Mouse (Mus musculus): ENCODE data around the gene Il19.

Gene Il19

DNA sequence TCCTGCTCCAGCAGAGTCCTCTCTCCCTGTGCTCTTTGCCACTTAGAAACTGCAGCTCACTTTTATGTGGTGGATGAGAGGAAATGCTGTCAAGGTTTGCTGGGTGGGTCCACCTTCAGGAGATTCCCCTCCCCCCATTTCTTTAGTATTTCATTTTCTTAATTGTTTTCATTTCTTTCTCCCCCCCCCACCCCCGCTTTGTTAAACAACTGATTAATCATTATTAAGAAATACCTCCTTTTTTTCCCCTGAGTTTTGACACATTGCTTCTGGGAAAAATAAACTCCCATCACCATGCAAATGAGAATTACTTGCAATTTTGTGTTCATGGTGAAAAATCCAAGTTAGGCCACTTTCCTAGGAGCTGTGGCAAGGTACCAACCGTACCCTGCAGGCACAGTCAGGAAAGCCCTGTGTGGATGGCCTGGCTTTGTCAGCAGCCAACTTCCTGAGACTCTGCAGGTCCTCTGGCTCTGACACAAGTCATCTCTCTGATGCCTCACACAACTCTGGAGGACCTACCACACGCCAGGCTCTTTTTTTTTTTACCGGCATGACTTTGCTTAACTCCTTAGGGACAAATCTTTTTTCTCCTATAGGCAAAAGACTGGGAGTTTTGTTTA lies at the start of gene Il19:
Gene Il19 (minus strand): TSS at position 51 of the 623 bp plus-strand sequence.
- DNase-seq: no peak

DNA sequence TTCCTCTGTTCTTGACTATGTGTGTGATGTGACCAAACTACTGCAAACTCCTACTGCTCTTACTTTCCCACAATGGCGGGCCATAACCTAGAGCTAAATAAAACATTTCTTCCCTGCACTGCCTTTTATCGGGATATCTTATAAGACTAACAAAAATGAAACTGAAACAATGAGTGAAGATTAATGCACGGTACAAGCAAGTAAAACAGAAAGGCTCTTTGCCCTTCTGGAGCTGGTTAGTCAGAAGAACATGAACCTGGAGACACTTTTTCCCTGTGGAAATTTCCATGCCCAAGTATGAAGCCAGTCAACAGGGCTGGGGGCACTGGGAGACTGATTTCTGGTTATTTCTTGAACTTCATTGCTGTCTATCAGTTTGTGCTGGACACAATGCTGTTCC lies 49.4 kb upstream of the Il19 start:
- no peak for DNase-seq

DNA sequence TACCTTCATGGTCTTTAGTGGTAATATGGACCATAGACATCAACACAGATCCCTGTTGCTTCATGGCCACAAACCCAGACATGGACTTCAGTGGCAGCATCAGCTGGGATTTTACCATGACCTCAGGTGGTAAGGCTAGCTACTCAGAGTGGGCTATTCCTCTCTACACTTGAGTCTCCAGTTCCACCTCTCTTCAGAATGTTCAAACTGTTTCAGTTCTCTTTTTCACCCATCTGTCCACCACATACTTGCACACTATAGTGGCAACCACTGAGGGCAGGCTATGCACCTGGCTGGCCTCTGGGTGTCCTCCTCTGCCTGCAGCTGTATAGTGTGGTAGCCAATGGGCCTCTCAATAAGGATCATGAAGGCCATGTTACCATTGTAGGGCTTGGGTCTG lies 47.5 kb upstream of the Il19 start:
- no peak for DNase-seq

DNA sequence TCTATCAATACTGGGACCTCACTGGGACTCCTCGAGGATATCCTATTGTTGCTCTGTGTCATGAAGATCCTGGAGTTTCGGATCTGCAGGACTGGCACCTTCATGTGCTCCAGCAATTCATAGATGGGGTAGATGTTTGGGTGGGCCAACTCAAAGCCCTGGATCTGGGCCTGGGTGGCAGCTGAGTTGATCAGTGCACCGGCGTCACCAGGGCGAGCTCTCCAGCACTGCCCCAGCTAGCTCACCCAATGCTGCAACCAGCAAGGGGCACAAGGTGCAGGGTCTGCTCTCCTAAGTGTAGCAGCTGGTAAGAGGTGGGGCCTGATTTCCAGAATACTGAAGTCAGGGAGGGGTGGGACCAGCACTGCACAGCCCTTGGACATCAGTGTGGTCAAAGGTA lies 47.1 kb upstream of the Il19 start:
- no peak for DNase-seq

DNA sequence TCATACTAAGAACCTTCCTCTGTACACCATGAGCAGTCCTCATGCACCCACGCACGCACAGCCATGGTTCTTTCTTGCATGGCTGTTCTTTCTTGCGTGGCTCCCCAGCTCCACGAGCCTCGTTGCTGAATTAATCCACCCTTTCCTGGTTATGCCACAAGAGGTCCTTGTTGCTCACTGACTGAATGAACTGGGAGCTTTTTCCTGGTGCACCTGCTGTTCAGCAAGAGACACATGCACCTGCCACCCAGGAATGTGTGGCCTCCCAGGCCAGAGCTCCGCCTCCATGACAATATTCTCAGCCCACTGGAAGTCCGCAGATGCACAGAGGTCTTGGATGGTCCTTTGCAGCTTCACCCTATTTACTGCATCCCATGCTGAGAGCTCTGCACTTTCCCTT lies 44.5 kb upstream of the Il19 start:
- DNase-seq: no peak

DNA sequence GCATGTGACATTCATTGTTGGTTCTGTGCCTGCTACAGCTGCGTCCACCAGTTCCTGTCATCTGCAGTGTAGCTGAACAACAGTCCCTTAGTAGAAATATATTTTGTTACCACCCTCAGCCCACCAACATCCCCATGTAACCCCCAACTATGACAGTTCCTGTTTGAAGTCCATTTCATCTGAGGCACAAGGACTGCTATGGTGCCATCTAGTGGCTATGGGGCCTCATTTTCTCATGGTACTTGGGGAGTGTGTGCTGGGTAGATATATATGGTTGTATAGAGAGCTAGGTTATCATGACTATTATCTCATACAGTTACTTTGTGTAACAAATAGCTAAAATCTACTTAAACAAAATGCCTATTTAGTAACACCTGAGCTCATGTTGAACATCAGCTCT lies 39.5 kb upstream of the Il19 start:
- DNase-seq: no peak

DNA sequence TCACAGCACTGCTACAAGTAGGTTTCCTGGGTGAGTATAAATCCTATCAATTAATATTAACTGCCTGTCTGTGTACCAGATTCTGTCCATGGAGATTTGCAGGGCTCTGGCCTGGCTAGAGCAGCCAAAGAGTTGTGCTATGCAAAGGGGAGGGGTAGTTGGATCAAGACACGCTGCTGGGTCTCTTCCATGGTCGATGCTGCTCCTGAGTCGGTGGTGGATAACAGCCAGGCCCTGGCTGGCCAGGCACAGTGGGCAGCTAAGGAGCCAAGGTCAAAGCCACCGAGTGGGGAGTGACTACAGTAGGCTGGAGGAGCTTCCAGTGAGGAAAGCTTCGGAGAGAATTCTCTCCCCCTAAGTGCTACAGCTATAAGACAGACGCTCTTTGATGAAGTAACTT lies 24.0 kb upstream of the Il19 start:
- no peak for DNase-seq

DNA sequence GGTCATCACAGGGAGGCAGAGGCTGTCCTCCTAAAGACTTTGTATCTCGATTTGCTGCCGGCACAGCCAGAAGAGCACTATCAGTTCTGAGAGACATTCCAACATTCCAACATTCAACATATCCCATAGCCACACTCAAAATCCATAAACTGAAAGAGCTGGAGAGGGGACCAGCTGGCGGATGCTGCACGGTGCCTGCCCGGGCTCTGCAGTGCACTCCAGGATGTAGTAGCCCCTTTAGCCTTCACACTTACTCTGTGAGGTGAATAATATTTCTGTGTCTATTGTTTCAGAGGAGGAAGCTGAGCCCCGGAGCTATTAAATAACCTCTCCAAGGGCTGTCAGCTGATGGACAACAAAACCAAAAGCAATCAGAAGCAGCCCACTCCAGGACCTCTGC lies 7.0 kb upstream of the Il19 start:
- DNase-seq: no peak

DNA sequence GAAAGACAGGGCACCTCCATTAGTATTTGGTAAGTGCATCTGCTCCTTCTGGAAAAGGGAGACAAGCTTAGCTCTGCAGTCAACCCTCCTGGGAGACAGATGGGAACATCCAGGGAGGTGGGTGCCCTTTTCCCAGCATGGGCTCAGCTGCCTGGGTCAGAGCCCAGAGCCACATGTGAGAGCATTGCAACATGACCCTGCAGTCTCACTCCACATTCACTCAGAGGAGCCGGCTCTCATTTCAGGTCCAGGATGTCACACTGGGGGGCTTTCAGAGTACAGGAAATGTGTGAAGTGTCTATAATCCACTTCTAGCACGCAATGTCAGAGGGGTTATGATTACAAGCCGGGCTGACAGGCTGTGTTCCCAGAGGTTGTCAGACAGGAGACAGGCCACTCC lies 1.9 kb upstream of the Il19 start:
- no peak for DNase-seq

DNA sequence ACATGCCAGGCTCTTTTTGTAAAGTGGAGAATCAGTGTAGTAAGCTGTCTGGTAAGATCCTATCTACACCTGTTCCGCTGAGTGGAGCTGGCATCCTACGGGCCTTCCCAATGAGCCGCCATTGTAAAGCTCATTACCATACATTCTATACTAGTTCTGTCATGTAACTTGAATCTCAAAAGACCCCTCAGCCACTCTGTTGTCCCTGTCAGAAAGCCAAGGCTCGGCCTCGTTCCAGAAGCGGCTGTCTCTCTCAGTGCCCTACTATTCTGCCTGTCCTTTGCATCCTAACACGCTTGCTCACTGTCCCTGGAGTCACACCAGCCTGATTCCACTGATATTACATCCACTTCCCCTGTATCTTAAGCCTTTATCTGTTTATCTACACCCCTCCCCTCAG lies 1.7 kb downstream of the Il19 start:
- no peak for DNase-seq

DNA sequence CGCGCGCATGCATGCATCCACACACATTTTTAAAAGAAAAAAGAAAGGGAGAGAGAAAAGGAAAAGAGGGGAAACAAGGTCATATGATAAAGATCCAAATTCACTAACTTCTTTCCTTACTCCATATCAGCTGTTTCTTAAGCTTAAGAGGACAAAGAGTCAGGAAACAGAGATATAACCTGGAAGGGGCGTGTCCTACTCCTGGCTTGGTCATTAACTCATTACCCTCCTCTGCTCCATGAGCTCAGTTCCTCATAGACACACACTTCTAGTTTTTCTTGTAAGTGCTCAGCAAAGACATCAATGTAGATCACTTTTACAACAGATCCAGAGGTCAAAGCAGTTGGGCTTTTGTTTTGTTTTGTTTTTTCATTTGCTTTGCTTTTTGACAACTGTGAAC lies 2.7 kb downstream of the Il19 start:
- no peak for DNase-seq

DNA sequence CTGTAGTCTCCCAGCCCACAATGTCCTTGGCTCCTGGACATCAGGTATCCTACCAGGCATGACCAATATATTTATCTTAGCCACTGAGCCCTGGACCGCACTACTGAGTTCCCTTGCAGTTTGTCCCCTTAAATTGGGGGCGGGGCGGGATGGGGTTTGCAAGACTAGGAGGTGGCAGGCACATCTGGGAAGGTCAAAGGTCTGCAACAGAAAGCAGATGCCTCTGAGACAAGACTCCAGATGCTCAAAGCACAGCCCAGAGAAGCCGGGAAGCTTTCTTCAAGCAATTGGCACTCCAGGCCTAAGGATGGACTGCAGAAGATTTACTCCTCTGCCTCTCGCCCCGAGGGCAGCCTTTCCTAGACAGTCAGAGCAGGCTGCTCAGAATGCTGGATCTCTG lies 3.6 kb downstream of the Il19 start:
- no peak for DNase-seq

DNA sequence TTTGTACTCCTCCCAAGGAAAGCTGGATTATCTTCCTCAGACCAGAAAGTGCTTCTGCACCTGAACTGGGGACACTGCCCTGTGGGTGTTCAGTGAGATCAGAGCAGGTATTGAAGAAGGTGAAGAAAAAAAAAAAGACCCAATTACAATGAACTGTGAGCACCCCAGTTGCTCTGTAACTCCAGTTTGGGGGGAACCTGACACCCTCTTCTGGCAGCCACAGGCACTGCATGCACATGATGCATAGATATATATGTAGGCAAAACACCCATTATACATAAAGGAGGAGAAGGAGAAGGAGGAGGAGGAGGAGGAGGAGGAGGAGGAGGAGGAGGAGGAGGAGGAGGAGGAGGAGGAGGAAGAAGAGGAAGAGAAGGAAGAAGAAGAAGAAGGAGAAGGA lies 13.4 kb downstream of the Il19 start:
- no peak for DNase-seq

DNA sequence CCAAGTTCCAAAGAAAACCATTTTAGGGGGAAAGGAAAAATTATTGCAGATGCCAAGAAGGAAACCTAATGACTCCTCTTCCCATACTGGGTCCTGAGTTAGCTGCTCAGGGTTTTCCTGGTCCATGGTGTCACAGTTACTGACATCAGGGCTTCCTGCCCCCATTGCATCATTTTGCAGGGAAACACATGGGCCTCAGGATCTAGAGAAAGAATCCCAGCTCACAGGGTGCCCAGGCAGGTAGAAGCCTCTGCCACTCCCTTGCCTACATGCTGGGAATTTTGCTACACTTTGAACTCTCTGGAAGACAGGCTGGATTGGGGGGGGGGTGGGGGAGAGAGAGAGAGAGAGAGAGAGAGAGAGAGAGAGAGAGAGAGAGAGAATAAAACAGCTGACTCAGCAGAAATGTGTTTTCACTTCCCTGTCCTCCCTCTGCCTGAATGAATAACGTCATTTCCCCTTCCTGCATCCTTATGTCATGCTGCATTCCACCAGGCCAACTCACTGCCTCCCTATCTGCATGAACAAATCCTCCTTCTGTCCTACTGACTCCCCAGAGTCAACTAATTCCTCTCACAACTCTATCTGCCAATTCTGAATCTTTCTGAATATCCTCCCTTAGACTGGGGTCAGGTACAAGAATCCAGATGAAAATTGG lies 21.5 kb downstream of the Il19 start:
- DNase-seq: no peak

DNA sequence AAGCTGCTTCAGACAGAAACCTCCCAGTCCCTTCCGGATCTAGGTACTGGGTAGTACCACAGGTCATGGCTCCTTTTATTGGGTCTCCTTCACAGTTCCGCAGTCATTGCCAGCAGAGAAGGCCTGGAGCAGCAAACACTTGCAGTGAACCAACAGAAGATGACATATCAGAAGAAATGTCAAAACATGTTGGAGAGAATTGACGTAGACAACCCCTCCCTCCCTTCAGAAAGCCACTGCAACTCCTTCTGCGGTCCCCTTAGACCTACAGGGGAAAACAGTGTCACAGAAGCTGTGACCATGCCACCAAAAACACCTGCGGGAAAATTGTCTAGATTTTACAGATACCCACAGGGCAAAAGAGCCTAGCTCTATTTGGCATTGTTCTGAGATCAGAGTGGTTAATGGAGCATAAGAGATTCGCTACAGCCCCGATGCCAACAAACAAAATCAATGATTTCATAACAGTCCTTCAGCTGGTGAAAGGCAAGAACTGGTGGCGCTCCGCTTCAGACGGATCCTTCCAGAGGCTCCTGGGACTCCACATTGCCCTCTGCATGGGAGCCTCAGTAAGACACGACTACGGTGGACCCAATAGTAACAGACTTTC lies 28.4 kb downstream of the Il19 start, which contains the start of gene Il20:
Gene Il20 (minus strand): TSS at position 51 of the 610 bp plus-strand sequence.
- DNase-seq: no peak

DNA sequence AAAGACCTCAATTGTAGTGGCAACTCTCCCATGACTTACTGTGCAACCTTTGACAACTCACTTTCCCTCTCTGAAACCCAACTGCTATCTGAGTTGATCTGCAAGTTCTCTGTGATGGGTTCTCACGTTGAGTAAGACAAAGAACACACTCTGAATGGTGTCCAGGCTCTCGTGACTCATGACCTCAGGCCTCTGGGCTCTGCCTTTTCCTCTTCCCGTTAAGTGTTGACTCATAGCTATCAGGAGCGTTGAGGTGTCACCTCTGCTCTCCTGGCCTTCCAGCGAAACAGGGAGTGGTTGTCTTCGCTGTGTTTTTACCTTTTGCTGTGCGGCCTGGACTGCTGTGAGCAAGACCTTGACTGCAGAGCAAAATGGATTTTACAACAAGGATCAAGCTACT lies 37.4 kb downstream of the Il19 start:
- no peak for DNase-seq

DNA sequence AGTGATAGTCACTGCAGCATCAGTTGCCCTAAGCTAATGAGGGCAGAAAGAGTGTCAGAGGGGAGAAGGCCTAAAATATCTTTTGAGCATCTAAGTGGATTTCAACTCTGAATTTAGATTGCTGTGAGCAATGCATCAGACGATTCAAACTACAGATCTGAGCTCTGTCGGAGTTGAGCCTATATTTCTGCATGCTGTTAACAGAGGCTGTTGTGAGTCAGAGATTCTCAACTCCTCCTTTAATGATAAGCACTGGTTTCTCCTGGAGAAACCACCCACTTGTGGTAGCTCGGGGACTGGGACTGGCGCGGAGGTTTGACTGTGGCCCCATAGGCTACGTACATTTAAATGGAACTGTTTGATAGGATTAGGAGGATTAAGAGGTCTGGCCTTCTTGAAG lies 45.4 kb downstream of the Il19 start:
- no peak for DNase-seq

DNA sequence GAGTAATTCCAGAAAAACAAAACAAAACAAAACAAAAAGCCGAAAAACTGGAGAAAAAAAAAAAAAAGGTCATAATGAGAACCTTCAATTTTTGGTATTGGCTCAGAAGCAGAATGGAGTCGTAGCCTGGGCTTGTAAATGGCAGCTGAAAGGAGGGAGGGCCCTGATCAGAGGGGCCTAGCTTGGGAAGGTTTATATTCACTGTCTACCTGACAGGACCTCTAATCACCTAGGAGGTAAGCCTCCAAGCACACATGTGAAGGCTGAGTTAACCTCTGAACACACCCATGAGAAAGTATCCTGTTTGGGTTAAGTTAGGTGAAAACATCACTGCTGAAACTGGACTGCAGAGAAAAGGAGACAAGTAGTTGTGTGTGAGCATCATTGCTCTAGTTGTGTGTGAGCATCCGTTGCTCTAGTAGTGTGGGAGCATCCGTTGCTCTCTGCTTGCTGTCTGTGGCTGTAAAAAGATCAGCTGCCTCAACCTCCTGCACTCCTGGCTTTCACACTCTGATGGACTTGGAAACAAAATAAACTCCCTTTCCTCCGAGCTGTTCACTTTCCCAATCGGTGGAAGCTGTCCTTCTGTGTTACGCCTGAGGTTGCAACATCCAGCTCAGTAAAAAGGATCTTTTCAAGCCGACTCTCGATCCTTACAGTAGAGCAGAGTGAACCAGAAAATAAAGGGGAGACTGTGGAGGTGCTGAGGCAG lies 46.4 kb downstream of the Il19 start:
- no peak for DNase-seq

DNA sequence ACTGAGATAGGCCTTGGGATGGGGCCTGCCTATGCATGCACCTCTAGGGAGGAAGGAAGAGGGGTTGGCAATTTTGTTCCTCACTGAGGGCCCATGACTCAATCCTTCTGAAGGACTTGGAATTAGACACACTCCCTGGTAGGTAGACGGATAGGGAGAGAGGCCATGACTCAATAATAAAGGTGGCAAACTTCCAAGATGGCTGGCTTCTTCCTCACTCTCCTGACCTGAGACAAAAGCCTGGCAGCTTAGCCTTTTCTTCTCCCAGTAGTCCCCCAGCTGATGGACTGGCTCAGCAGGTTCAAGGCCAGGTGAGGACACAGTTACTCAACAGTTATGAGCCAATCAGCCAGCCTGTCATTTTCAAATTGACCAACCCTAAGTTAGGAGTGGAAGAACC lies 47.5 kb downstream of the Il19 start:
- no peak for DNase-seq

DNA sequence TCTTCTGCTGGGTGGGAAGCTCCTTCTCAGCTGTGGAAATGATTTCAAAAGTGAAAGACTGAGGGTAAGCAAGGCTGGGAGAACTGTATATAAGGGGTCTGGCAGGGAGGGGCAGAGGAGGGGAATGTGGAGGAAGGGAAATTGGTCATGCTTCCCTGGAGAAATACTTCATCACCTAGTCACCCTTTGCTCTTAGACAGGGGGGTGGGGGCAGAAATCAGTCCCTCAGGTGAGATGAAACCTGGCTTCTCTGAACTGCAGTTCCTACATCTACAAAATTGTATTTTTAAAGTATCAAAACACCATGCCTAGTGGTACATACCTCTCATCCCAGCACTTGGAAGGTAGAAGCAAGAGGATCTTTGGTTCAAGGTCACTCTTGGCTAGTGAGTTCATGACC lies 52.6 kb downstream of the Il19 start, which contains the start of gene Il24:
Gene Il24 (minus strand): TSS at position 101 of the 400 bp plus-strand sequence.
- DNase-seq: no peak

DNA sequence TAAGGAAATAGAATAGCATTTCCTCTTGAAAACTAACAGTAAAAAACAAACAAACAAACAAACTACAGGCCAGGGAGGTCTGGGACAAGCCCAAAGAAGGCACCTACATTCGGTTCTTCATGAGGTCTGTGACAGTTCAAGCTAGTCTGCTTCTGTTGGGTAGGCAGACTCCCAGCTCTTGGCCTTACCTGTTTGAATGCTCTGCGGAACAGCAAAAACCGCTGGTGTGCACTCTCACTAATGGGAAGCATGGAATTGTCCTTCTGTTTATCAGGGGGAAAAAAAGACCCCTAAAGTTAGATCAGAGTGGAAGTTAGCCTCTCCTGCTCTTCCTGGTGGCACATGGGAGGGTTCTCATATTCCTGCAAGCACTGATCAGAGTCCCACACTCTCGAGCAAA lies 56.8 kb downstream of the Il19 start:
- no peak for DNase-seq

All from kidney, adult 11 months (tissue).